Mouse (Mus musculus): ENCODE results near the gene Mrpl35. TPM values are rescaled to one million over a fixed set of nuclear protein-coding genes. Genes with fewer than 3 reads are reported as not detected.

Gene Mrpl35
- 10 to 100 TPM; 16.0 to 16.5 TPM for total RNA-seq (2023)

GRCm38 (mm10) chr6:71826869-71827268 is at the start of gene Mrpl35:
Gene Mrpl35, minus strand, starts transcription at chr6:71826969.

GRCm38 (mm10) chr6:71830690-71831580 is 4.2 kb upstream of the Mrpl35 start, which contains the start of gene Immt:
Gene Immt, plus strand, starts transcription at chr6:71831331.

Other genes with a start within 250 kb of the Mrpl35 start
- gene Kdm3a, start 194.0 kb downstream of the Mrpl35 start, total RNA-seq (2023), result 10 to 100 TPM; 72.9 to 74.6 TPM
- gene Reep1, start 119.4 kb downstream of the Mrpl35 start, total RNA-seq (2023), result not detected
- 10 to 100 TPM; 80.7 to 85.8 TPM for gene Immt, start 4.4 kb upstream of the Mrpl35 start, total RNA-seq (2023)
- gene Ptcd3, start 81.8 kb upstream of the Mrpl35 start, total RNA-seq (2023), result 10 to 100 TPM; 40.9 to 42.3 TPM
- 10 to 100 TPM; 27.9 to 47.7 TPM for gene Polr1a, start 82.1 kb upstream of the Mrpl35 start, total RNA-seq (2023)